Mouse (Mus musculus): ENCODE measurements at regions not wholly inside any gene's neighbourhood (a gene's known extent, or its start where the extent isn't known, plus 50 kb on each side); places are given as distances from the start of the nearest gene placed in this dataset.

GRCm38 (mm10) chr2:45601332-45601900 lies 484.2 kb upstream of the Zeb2 start:
- no peaks in the 10 kb centered on the region; the same call in 1 of the 2 replicates for H3K4me1 ChIP-seq (ENCODE audit: control insufficient read depth, insufficient read depth, low read length)
- H3K36me3 ChIP-seq (ENCODE audit: control insufficient read depth, insufficient read depth, low read length), result no peaks in the 10 kb centered on the region
- no peak overlapping the region for H3K4me3 ChIP-seq (replicated peaks; ENCODE audit: low read length)
- DNase-seq (ENCODE audit: low spot score), result no peak
- H3K27ac ChIP-seq (replicated peaks; ENCODE audit: low read depth, low read length), result no peak overlapping the region
- whole genome bisulfite sequencing, result 68% methylated on average over 6 of the region's 6 CpGs
- TF ChIP-seq POLR2A (IDR thresholded peaks at IDR 0.05; ENCODE audit: borderline replicate concordance, extremely low read depth, insufficient read depth, insufficient read length), result no peak
- no peaks in the 10 kb centered on the region for H3K27me3 ChIP-seq (ENCODE audit: control insufficient read depth, insufficient read depth, low read length)
- H3K4me2 ChIP-seq (replicated peaks; ENCODE audit: low read depth, low read length, severe bottlenecking), result no peak overlapping the region
- no peaks in the 10 kb centered on the region for H3K9me3 ChIP-seq (ENCODE audit: control insufficient read depth, low read length)
- no peak overlapping the region for H3K9ac ChIP-seq (ENCODE audit: low read depth, low read length, severe bottlenecking)
- ATAC-seq (ENCODE audit: low FRiP score, low read depth), result no peak

GRCm38 (mm10) chr2:45593765-45594164 lies 476.6 kb upstream of the Zeb2 start:
- H3K27me3 ChIP-seq (ENCODE audit: control insufficient read depth, insufficient read depth, low read length), result no peaks in the 10 kb centered on the region
- H3K9me3 ChIP-seq (ENCODE audit: control insufficient read depth, low read length), result no peaks in the 10 kb centered on the region
- no peak overlapping the region for H3K4me2 ChIP-seq (replicated peaks; ENCODE audit: low read depth, low read length, severe bottlenecking)
- 79% methylated on average over 4 of the region's 4 CpGs for WGBS
- DNase-seq (ENCODE audit: low spot score) (no peak), ATAC-seq (ENCODE audit: low FRiP score, low read depth) (no peak)
- H3K27ac ChIP-seq (replicated peaks; ENCODE audit: low read depth, low read length), result no peak overlapping the region
- H3K36me3 ChIP-seq (ENCODE audit: control insufficient read depth, insufficient read depth, low read length), result no peaks in the 10 kb centered on the region
- no peak for TF ChIP-seq POLR2A (IDR thresholded peaks at IDR 0.05; ENCODE audit: borderline replicate concordance, extremely low read depth, insufficient read depth, insufficient read length)
- H3K4me1 ChIP-seq (ENCODE audit: control insufficient read depth, insufficient read depth, low read length), result no peaks in the 10 kb centered on the region
- H3K4me3 ChIP-seq (replicated peaks; ENCODE audit: low read length), result no peak overlapping the region
- H3K9ac ChIP-seq (ENCODE audit: low read depth, low read length, severe bottlenecking), result no peak overlapping the region

GRCm38 (mm10) chr2:45590980-45591379 lies 473.8 kb upstream of the Zeb2 start:
- H3K4me3 ChIP-seq (replicated peaks; ENCODE audit: low read length), result no peak overlapping the region
- no peak overlapping the region for H3K27ac ChIP-seq (replicated peaks; ENCODE audit: low read depth, low read length)
- WGBS, result 92% methylated on average over 1 of the region's 1 CpGs
- H3K9me3 ChIP-seq (ENCODE audit: control insufficient read depth, low read length), result no peaks in the 10 kb centered on the region
- no peaks in the 10 kb centered on the region for H3K36me3 ChIP-seq (ENCODE audit: control insufficient read depth, insufficient read depth, low read length)
- peaks cover 4% of the 10 kb centered on the region; the same call in 1 of the 2 replicates for H3K4me1 ChIP-seq (ENCODE audit: control insufficient read depth, insufficient read depth, low read length)
- H3K4me2 ChIP-seq (replicated peaks; ENCODE audit: low read depth, low read length, severe bottlenecking), result no peak overlapping the region
- no peak for ATAC-seq (ENCODE audit: low FRiP score, low read depth)
- TF ChIP-seq POLR2A (IDR thresholded peaks at IDR 0.05; ENCODE audit: borderline replicate concordance, extremely low read depth, insufficient read depth, insufficient read length), result no peak
- no peaks in the 10 kb centered on the region for H3K27me3 ChIP-seq (ENCODE audit: control insufficient read depth, insufficient read depth, low read length)
- DNase-seq (ENCODE audit: low spot score), result no peak
- H3K9ac ChIP-seq (ENCODE audit: low read depth, low read length, severe bottlenecking), result no peak overlapping the region

- H3K9ac ChIP-seq (ENCODE audit: low read depth, low read length, severe bottlenecking), result no peak overlapping the region
- no peak overlapping the region for H3K4me3 ChIP-seq (replicated peaks; ENCODE audit: low read length)
- H3K27me3 ChIP-seq (ENCODE audit: control insufficient read depth, insufficient read depth, low read length), result no peaks in the 10 kb centered on the region
- no peak overlapping the region for H3K27ac ChIP-seq (replicated peaks; ENCODE audit: low read depth, low read length)
- WGBS, result 74% methylated on average over 2 of the region's 2 CpGs
- no peak overlapping the region for H3K4me2 ChIP-seq (replicated peaks; ENCODE audit: low read depth, low read length, severe bottlenecking)
- ATAC-seq (ENCODE audit: low FRiP score, low read depth) (no peak), DNase-seq (ENCODE audit: low spot score) (no peak)
- H3K4me1 ChIP-seq (ENCODE audit: control insufficient read depth, insufficient read depth, low read length), result peaks cover 4% of the 10 kb centered on the region; the same call in 1 of the 2 replicates
- H3K9me3 ChIP-seq (ENCODE audit: control insufficient read depth, low read length), result no peaks in the 10 kb centered on the region
- TF ChIP-seq POLR2A (IDR thresholded peaks at IDR 0.05; ENCODE audit: borderline replicate concordance, extremely low read depth, insufficient read depth, insufficient read length), result no peak
- H3K36me3 ChIP-seq (ENCODE audit: control insufficient read depth, insufficient read depth, low read length), result no peaks in the 10 kb centered on the region
These were observed 471.1 kb upstream of the Zeb2 start for GRCm38 (mm10) chr2:45588248-45588647.

- DNase-seq (ENCODE audit: low spot score) (peak; percentile 80), ATAC-seq (ENCODE audit: low FRiP score, low read depth) (peak; percentile 83)
- Histone ChIP-seq H3K36me3 (ENCODE audit: control insufficient read depth, insufficient read depth, low read length) (no peaks in the 10 kb centered on the region), H3K9ac (ENCODE audit: low read depth, low read length, severe bottlenecking) (no peak overlapping the region), H3K4me2 (replicated peaks; ENCODE audit: low read depth, low read length, severe bottlenecking) (no peak overlapping the region), H3K4me1 (ENCODE audit: control insufficient read depth, insufficient read depth, low read length) (peaks cover 6% of the 10 kb centered on the region), H3K27ac (replicated peaks; ENCODE audit: low read depth, low read length) (no peak overlapping the region), H3K27me3 (ENCODE audit: control insufficient read depth, insufficient read depth, low read length) (no peaks in the 10 kb centered on the region), H3K9me3 (ENCODE audit: control insufficient read depth, low read length) (no peaks in the 10 kb centered on the region), H3K4me3 (replicated peaks; ENCODE audit: low read length) (no peak overlapping the region)
- no peak for TF ChIP-seq POLR2A (IDR thresholded peaks at IDR 0.05; ENCODE audit: borderline replicate concordance, extremely low read depth, insufficient read depth, insufficient read length)
- 18% methylated on average over 1 of the region's 1 CpGs for WGBS
These were observed 469.5 kb upstream of the Zeb2 start for GRCm38 (mm10) chr2:45586588-45587200.

Measured in limb, embryonic 14.5 days (tissue).